Mouse (Mus musculus) brain, embryonic 14.5 days (tissue): Measurements from ENCODE around the gene Tigit. TPM values are rescaled to one million over a fixed set of nuclear protein-coding genes. Genes with fewer than 3 reads are reported as not detected.
A peak's percentile ranks its signal among the peaks of the same experiment; 100 is the strongest.

Experiments used
- DNase-seq: peaks from one replicate; pipeline ENCODE4 v3.0.0-alpha.2; 2011; ENCODE audit warnings: low read depth
- CTCF ChIP-seq: fragments of 200-500 bp; IDR thresholded peaks from 2 replicates; pipeline ENCODE4 v1.5.1; 2012; ENCODE audit warnings: inconsistent platforms, mild to moderate bottlenecking, moderate library complexity, borderline replicate concordance; ENCODE audit not compliant: insufficient read depth, insufficient read length; ENCODE audit errors: extremely low read depth
- POLR2A ChIP-seq: fragments of 200-500 bp; IDR thresholded peaks from 2 replicates; pipeline ENCODE4 v1.6.1; 2012; ENCODE audit warnings: mild to moderate bottlenecking, inconsistent platforms, borderline replicate concordance; ENCODE audit not compliant: poor library complexity, insufficient read depth, insufficient read length, severe bottlenecking; ENCODE audit errors: extremely low read depth
- polyA plus RNA-seq: library from polyadenylated mRNA; depleted of rRNA; stranded (reverse); fragments of >200 nt; gene quantifications from 2 replicates; pipeline ENCODE4 v1.2.3, GENCODE M21; 2012

Tigit gene
- polyA plus RNA-seq, 1 experiment: not detected

- no peak for DNase-seq
- TF ChIP-seq CTCF (no peak), POLR2A (no peak)
Measured at GRCm38 (mm10) chr16:43637241-43637640, 26.7 kb downstream of the Tigit start.

DNA sequence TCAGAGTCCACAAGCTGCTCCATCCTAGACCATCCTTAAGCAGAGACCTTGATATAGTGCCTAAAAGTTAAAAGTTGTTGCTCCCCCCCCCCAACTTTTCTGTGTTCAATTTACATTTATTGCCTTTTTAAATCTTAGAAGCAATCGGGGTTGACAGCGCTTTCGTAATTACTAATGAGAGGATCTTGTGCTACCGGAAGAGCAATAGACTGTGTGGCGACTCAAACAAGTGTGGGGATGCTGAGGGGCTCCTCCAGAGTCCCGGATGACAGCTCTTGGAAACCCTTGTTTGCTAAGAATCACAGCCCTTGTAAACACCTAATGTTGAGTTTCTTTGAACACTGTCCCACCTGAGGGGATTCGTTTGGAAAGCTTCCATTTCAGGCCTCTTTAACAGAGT lies 29.9 kb downstream of the Tigit start:
- no peak for DNase-seq
- TF ChIP-seq CTCF: no peak
- TF ChIP-seq POLR2A: no peak

DNA sequence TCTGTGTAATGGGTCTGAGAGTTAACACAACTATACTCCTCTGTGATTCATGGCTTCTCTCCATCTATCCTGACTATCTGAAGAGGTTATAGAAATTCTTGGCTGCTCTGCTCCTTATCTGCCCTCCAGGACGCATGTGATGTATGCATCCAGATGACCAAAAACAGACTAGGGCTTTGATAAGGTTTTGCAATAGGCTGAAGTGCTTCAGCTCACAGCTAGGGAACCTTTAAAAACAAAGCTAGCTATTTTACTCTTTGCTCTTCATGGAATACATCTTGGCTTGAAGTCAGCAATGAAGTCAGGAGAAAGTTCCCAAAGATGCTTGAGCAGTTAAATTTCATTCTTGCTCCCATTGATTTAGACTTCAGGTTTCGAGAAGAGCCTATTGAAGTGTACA lies 32.2 kb downstream of the Tigit start:
- DNase-seq: no peak
- TF ChIP-seq POLR2A: no peak
- no peak for TF ChIP-seq CTCF

DNA sequence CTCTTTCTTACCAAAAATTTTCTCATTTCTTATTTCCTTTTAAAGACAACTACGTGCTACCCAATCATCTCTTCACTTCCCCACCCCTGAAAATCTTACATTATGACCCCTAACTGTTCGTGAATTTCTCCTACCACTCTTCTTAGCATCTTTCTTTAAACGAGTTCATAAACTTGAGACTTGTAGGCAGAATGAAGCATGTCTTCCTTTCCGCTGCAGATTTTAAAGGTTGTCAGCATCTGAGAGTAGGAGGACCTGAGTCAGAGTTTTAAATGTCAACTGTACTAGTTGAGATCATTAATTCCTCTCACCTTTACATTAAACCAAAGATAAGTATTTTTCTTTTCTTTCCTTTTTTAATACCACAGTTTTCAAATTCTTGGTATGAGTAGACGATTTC lies 35.3 kb downstream of the Tigit start:
- TF ChIP-seq CTCF (no peak), POLR2A (no peak)
- no peak for DNase-seq

- no peak for TF ChIP-seq CTCF
- TF ChIP-seq POLR2A: no peak
- DNase-seq: no peak
Measured at GRCm38 (mm10) chr16:43625956-43626355, 38.0 kb downstream of the Tigit start.

GRCm38 (mm10) chr16:43625289-43625688 lies 38.7 kb downstream of the Tigit start:
- TF ChIP-seq CTCF: no peak
- TF ChIP-seq POLR2A: no peak

GRCm38 (mm10) chr16:43624876-43625275 lies 39.1 kb downstream of the Tigit start:
- no peak for DNase-seq
- TF ChIP-seq CTCF (no peak), POLR2A (no peak)

More at GRCm38 (mm10) chr16:43625289-43625688, 38.7 kb downstream of the Tigit start:
- no peak for DNase-seq

DNA sequence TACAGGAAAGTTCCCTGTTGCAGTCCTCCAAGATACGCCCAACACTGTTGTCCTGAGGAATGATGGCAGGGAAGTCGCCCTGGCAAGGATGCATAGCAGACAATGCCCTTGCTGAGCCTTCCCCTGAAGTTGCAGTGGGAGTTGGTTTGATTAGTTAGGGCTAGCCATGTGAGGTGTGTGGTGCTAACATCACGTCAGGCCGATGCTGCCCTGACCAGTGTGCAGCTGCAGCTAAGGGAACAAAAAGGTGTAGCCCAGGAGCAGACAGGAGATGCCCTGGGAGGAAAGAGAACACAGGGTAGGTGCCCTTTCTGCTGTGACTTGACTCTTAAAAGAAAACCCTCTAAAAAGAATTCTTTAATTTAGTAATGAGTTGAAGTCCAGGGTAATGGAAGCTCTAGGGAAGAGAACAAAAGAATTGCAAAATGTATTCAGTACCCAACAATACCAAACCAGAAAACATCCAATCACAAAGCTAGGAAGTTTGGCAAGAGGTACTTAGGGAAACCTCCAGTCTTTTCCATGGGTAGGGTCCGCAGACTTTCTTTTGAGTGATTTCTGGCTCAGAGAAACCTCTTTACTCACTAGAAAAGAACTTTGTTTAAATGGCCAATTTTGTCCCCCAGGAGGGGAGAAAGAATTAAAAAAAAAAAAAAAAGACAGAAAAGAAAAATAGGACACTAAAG lies 40.5 kb downstream of the Tigit start:
- TF ChIP-seq POLR2A (no peak), CTCF (no peak)
- peak; percentile 90 for DNase-seq

- TF ChIP-seq CTCF (no peak), POLR2A (no peak)
- peak; percentile 65 for DNase-seq
Measured at GRCm38 (mm10) chr16:43620359-43620758, 43.6 kb downstream of the Tigit start.

- peak; percentile 34 for DNase-seq
- TF ChIP-seq POLR2A: no peak
- no peak for TF ChIP-seq CTCF
Measured at GRCm38 (mm10) chr16:43619277-43619676, 44.7 kb downstream of the Tigit start.

GRCm38 (mm10) chr16:43618286-43618685 lies 45.7 kb downstream of the Tigit start:
- TF ChIP-seq CTCF: no peak
- no peak for TF ChIP-seq POLR2A
- no peak for DNase-seq

GRCm38 (mm10) chr16:43617346-43617745 lies 46.6 kb downstream of the Tigit start:
- no peak for DNase-seq
- TF ChIP-seq POLR2A (no peak), CTCF (no peak)

GRCm38 (mm10) chr16:43616348-43616747 lies 47.6 kb downstream of the Tigit start:
- no peak for TF ChIP-seq CTCF
- TF ChIP-seq POLR2A: no peak
- DNase-seq: no peak

- DNase-seq: no peak
- no peak for TF ChIP-seq POLR2A
Measured at GRCm38 (mm10) chr16:43610375-43610774, 53.6 kb downstream of the Tigit start.
